Mouse (Mus musculus): ENCODE measurements at regions not wholly inside any gene's neighbourhood (a gene's known extent, or its start where the extent isn't known, plus 50 kb on each side); places are given as distances from the start of the nearest gene placed in this dataset.

GRCm38 (mm10) chr12:25273631-25274305, 176.8 kb upstream of the Id2 start:
- WGBS: 69% methylated on average over 6 of the region's 6 CpGs

GRCm38 (mm10) chr12:25272752-25273125, 175.8 kb upstream of the Id2 start:
- WGBS: 80% methylated on average over 3 of the region's 3 CpGs
- Histone ChIP-seq H3K9me3 (ENCODE audit: low read length) (no peaks in the 10 kb centered on the region), H3K36me3 (ENCODE audit: insufficient read depth, low read length) (no peaks in the 10 kb centered on the region), H3K27ac (ENCODE audit: low read depth, low read length) (no peak overlapping the region), H3K4me2 (ENCODE audit: low read depth, low read length, poor library complexity, severe bottlenecking) (no peak overlapping the region), H3K9ac (replicated peaks; ENCODE audit: low read length, poor library complexity, severe bottlenecking) (no peak overlapping the region), H3K4me3 (ENCODE audit: low read depth, low read length) (no peak overlapping the region), H3K27me3 (ENCODE audit: insufficient read depth, low read length) (no peaks in the 10 kb centered on the region), H3K4me1 (ENCODE audit: insufficient read depth, low read length) (no peaks in the 10 kb centered on the region)
- no peak for TF ChIP-seq CTCF (IDR thresholded peaks at IDR 0.05)
- ATAC-seq (ENCODE audit: low FRiP score) (no peak), DNase-seq (ENCODE audit: low spot score) (no peak)

More at GRCm38 (mm10) chr12:25273631-25274305, 176.8 kb upstream of the Id2 start:
- H3K36me3 ChIP-seq (ENCODE audit: insufficient read depth, low read length): no peaks in the 10 kb centered on the region
- H3K27ac ChIP-seq (ENCODE audit: low read depth, low read length): no peak overlapping the region
- DNase-seq (ENCODE audit: low spot score) (no peak), ATAC-seq (ENCODE audit: low FRiP score) (no peak)
- H3K27me3 ChIP-seq (ENCODE audit: insufficient read depth, low read length): no peaks in the 10 kb centered on the region
- no peaks in the 10 kb centered on the region for H3K9me3 ChIP-seq (ENCODE audit: low read length)
- no peak overlapping the region for H3K4me3 ChIP-seq (ENCODE audit: low read depth, low read length)
- no peak overlapping the region for H3K4me2 ChIP-seq (ENCODE audit: low read depth, low read length, poor library complexity, severe bottlenecking)
- H3K4me1 ChIP-seq (ENCODE audit: insufficient read depth, low read length): no peaks in the 10 kb centered on the region
- H3K9ac ChIP-seq (replicated peaks; ENCODE audit: low read length, poor library complexity, severe bottlenecking): no peak overlapping the region
- TF ChIP-seq CTCF (IDR thresholded peaks at IDR 0.05): no peak

- WGBS: 58% methylated on average over 6 of the region's 6 CpGs
- Histone ChIP-seq H3K4me3 (ENCODE audit: low read depth, low read length) (no peak overlapping the region), H3K4me2 (ENCODE audit: low read depth, low read length, poor library complexity, severe bottlenecking) (no peak overlapping the region), H3K4me1 (ENCODE audit: insufficient read depth, low read length) (no peaks in the 10 kb centered on the region), H3K27ac (ENCODE audit: low read depth, low read length) (no peak overlapping the region), H3K36me3 (ENCODE audit: insufficient read depth, low read length) (no peaks in the 10 kb centered on the region), H3K9ac (replicated peaks; ENCODE audit: low read length, poor library complexity, severe bottlenecking) (no peak overlapping the region), H3K9me3 (ENCODE audit: low read length) (no peaks in the 10 kb centered on the region), H3K27me3 (ENCODE audit: insufficient read depth, low read length) (no peaks in the 10 kb centered on the region)
- DNase-seq (ENCODE audit: low spot score) (no peak), ATAC-seq (ENCODE audit: low FRiP score) (no peak)
- TF ChIP-seq CTCF (IDR thresholded peaks at IDR 0.05): no peak
Measured at GRCm38 (mm10) chr12:25272114-25272751, 175.3 kb upstream of the Id2 start.

GRCm38 (mm10) chr12:25269878-25270277, 172.9 kb upstream of the Id2 start:
- Histone ChIP-seq H3K9ac (replicated peaks; ENCODE audit: low read length, poor library complexity, severe bottlenecking) (no peak overlapping the region), H3K4me2 (ENCODE audit: low read depth, low read length, poor library complexity, severe bottlenecking) (no peak overlapping the region), H3K4me1 (ENCODE audit: insufficient read depth, low read length) (no peaks in the 10 kb centered on the region), H3K27ac (ENCODE audit: low read depth, low read length) (no peak overlapping the region), H3K36me3 (ENCODE audit: insufficient read depth, low read length) (no peaks in the 10 kb centered on the region), H3K4me3 (ENCODE audit: low read depth, low read length) (no peak overlapping the region), H3K27me3 (ENCODE audit: insufficient read depth, low read length) (no peaks in the 10 kb centered on the region), H3K9me3 (ENCODE audit: low read length) (no peaks in the 10 kb centered on the region)
- TF ChIP-seq CTCF (IDR thresholded peaks at IDR 0.05): no peak
- 79% methylated on average over 3 of the region's 3 CpGs for WGBS
- no peak for DNase-seq (ENCODE audit: low spot score)
- no peak for ATAC-seq (ENCODE audit: low FRiP score)

- Histone ChIP-seq H3K27ac (ENCODE audit: low read depth, low read length) (no peak overlapping the region), H3K36me3 (ENCODE audit: insufficient read depth, low read length) (no peaks in the 10 kb centered on the region), H3K9ac (replicated peaks; ENCODE audit: low read length, poor library complexity, severe bottlenecking) (no peak overlapping the region), H3K27me3 (ENCODE audit: insufficient read depth, low read length) (no peaks in the 10 kb centered on the region), H3K9me3 (ENCODE audit: low read length) (no peaks in the 10 kb centered on the region), H3K4me1 (ENCODE audit: insufficient read depth, low read length) (no peaks in the 10 kb centered on the region), H3K4me2 (ENCODE audit: low read depth, low read length, poor library complexity, severe bottlenecking) (no peak overlapping the region), H3K4me3 (ENCODE audit: low read depth, low read length) (no peak overlapping the region)
- 77% methylated on average over 18 of the region's 18 CpGs for WGBS
- no peak for TF ChIP-seq CTCF (IDR thresholded peaks at IDR 0.05)
- ATAC-seq (ENCODE audit: low FRiP score) (no peak), DNase-seq (ENCODE audit: low spot score) (no peak)
Measured at GRCm38 (mm10) chr12:25268871-25269850, 172.2 kb upstream of the Id2 start.

Data from midbrain, postnatal 0 days (tissue).